Mouse (Mus musculus) stomach, embryonic 15.5 days (tissue): ENCODE data around the gene Fhl2. TPM values are rescaled to one million over a fixed set of nuclear protein-coding genes. Genes with fewer than 3 reads are reported as not detected.

ENCODE experiments used
- ATAC-seq: fragments of 200-750 bp; cut with Nextera tagmentation; 2 replicates; pipeline ENCODE4 v1.8.0; 2017; ENCODE audit warnings: low read depth, moderate number of reproducible peaks, moderate TSS enrichment; ENCODE audit not compliant: insufficient read depth, low FRiP score
- H3K27ac ChIP-seq: fragments of 300-500 bp; sonication (generic); 2 replicates; pipeline ENCODE4 v1.5.1; 2015; ENCODE audit warnings: mild to moderate bottlenecking, inconsistent platforms
- H3K27me3 ChIP-seq: fragments of 300-500 bp; sonication (generic); replicated peaks from 2 replicates; pipeline ENCODE4 v1.6.1; 2015; ENCODE audit warnings: inconsistent platforms
- H3K36me3 ChIP-seq: fragments of 300-500 bp; sonication (generic); 2 replicates; pipeline ENCODE4 v1.6.1; 2015; ENCODE audit warnings: inconsistent platforms
- H3K4me1 ChIP-seq: fragments of 300-500 bp; sonication (generic); 2 replicates; pipeline ENCODE4 v1.6.1; 2015; ENCODE audit warnings: inconsistent platforms
- H3K4me2 ChIP-seq: fragments of 300-500 bp; sonication (generic); 2 replicates; pipeline ENCODE4 v1.6.1; 2015; ENCODE audit warnings: mild to moderate bottlenecking, inconsistent platforms
- H3K4me3 ChIP-seq: fragments of 300-500 bp; sonication (generic); replicated peaks from 2 replicates; pipeline ENCODE4 v1.5.1; 2015; ENCODE audit warnings: inconsistent platforms
- H3K9ac ChIP-seq: fragments of 300-500 bp; sonication (generic); 2 replicates; pipeline ENCODE4 v1.6.1; 2015; ENCODE audit warnings: inconsistent platforms
- H3K9me3 ChIP-seq: fragments of 300-500 bp; sonication (generic); 2 replicates; pipeline ENCODE4 v1.6.1; 2016; ENCODE audit warnings: inconsistent platforms
- WGBS: fragments of 180-500 bp; shearing (Covaris S2); methylation state at CpG from one replicate; pipeline ENCODE4 v1.1.7; 2015; 5-methylcytosine and 5-hydroxymethylcytosine counted together
- polyA plus RNA-seq: library from polyadenylated mRNA; unstranded; fragments of >200 nt; fragmentation: Nextera tagmentation; extraction: Ambion mirVana; gene quantifications from 2 replicates; pipeline ENCODE4 v1.2.1, GENCODE M21; 2015

Fhl2 gene
- polyA plus RNA-seq, 1 experiment from 2014 or later: 72.1 TPM

DNA sequence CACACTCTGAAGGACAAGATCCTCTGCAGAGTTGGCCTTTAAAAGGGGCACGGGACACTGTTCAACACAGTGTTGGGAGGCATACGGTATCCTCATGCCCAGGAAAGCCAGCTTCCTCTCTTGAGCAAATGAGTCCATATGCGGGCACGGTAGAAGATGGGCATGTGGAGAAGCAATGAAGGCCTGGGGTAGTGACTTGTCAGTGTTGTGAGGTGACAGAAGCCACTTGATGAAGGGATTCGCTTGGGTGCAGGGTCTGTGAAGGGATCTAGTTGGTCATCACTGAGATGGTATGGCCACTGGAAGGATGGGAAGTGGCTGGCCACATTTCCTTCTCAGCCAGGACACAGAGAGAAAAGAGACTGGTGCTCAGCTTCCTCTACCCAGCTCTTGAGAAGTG, 32.2 kb downstream of the Fhl2 start:
- peaks cover 13% of the 10 kb centered on the region for H3K4me1 ChIP-seq
- no peak overlapping the region for H3K4me3 ChIP-seq
- ATAC-seq: no peak
- no peaks in the 10 kb centered on the region for H3K36me3 ChIP-seq
- H3K27ac ChIP-seq: no peak overlapping the region
- no peak overlapping the region for H3K4me2 ChIP-seq
- WGBS: 94% methylated on average over 5 of the region's 5 CpGs
- H3K27me3 ChIP-seq: no peaks in the 10 kb centered on the region
- H3K9me3 ChIP-seq: no peaks in the 10 kb centered on the region
- H3K9ac ChIP-seq: no peak overlapping the region

GRCm38 (mm10) chr1:43163467-43164418, 33.0 kb downstream of the Fhl2 start:
- Histone ChIP-seq H3K36me3 (no peaks in the 10 kb centered on the region), H3K27me3 (no peaks in the 10 kb centered on the region), H3K4me3 (peak overlapping the region; percentile 81), H3K4me2 (peak overlapping the region; percentile 79), H3K27ac (peak overlapping the region; percentile 87), H3K9ac (peak overlapping the region; percentile 90), H3K4me1 (peaks cover 13% of the 10 kb centered on the region), H3K9me3 (no peaks in the 10 kb centered on the region)
- peak; percentile 91 for ATAC-seq
- 4% methylated on average over 60 of the region's 61 CpGs for WGBS

- H3K27me3 ChIP-seq: no peaks in the 10 kb centered on the region
- peak overlapping the region; percentile 81 for H3K4me3 ChIP-seq
- H3K27ac ChIP-seq: peak overlapping the region; percentile 87
- H3K9me3 ChIP-seq: no peaks in the 10 kb centered on the region
- no peaks in the 10 kb centered on the region for H3K36me3 ChIP-seq
- peak overlapping the region; percentile 79 for H3K4me2 ChIP-seq
- H3K4me1 ChIP-seq: peaks cover 8% of the 10 kb centered on the region
- H3K9ac ChIP-seq: peak overlapping the region; percentile 90
- WGBS: under 1% methylated on average over 6 of the region's 6 CpGs
- 0 out of 2 replicates have a peak, but pooled peaks have one; percentile 7 for ATAC-seq
These were observed 33.7 kb downstream of the Fhl2 start for GRCm38 (mm10) chr1:43163084-43163466.

DNA sequence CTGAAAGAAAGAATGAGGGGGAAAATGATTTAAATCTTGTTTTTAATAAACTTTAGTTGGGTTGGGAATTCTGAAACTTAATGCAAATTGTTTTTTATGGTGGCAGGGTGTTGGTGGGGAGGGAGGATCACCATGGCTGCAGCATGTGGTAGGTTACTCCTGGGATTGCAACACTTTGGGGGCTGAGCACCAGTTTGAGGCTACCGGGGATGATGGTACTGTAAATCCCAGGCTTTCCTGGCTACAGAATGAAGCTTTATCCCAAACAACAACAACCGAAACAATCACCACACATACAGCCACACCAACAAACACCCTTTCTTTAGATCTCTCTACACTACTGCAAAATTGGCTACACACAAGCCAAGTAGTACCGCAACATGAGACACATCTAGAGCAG, 34.4 kb downstream of the Fhl2 start:
- 78% methylated on average over 3 of the region's 3 CpGs for WGBS
- Histone ChIP-seq H3K4me3 (peak overlapping the region; percentile 81), H3K9ac (peak overlapping the region; percentile 2; the same call in 1 of the 2 replicates), H3K9me3 (no peaks in the 10 kb centered on the region), H3K27ac (0 out of 2 replicates have a peak overlapping the region, but pooled peaks have one; percentile 87), H3K36me3 (peaks cover 5% of the 10 kb centered on the region; the same call in 1 of the 2 replicates), H3K4me1 (peaks cover 8% of the 10 kb centered on the region), H3K27me3 (no peaks in the 10 kb centered on the region), H3K4me2 (peak overlapping the region; percentile 79)
- no peak for ATAC-seq

- Histone ChIP-seq H3K9ac (no peak overlapping the region), H3K27me3 (no peaks in the 10 kb centered on the region), H3K27ac (peak overlapping the region; percentile 52), H3K9me3 (no peaks in the 10 kb centered on the region), H3K36me3 (peaks cover 9% of the 10 kb centered on the region; the same call in 1 of the 2 replicates), H3K4me1 (peaks cover 13% of the 10 kb centered on the region), H3K4me2 (peak overlapping the region; percentile 6; the same call in 1 of the 2 replicates), H3K4me3 (no peak overlapping the region)
- no peak for ATAC-seq
- WGBS: 30% methylated on average over 4 of the region's 4 CpGs
These were observed 37.4 kb downstream of the Fhl2 start for GRCm38 (mm10) chr1:43159429-43159828.

DNA sequence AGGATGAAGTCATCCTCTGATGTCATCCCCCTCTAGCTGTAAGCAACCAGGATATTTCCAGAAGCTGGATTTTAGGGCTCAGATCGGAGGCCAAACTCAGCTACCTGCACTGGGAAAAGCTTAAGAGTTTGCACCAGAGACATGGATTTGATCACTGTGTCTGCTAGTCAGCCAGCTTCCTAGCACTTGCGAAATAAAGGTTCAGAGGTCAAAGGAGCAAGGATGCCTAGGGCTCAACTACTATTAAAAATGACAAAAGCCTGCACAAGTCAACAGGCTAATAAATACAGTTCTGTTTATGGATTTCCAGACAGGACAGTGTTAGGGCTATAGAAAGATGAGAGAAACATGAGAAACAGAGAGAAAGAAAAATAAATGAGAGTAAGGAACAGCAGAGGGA, 38.9 kb downstream of the Fhl2 start:
- H3K4me2 ChIP-seq: no peak overlapping the region
- WGBS: 82% methylated on average over 2 of the region's 2 CpGs
- no peak overlapping the region for H3K4me3 ChIP-seq
- no peak overlapping the region for H3K27ac ChIP-seq
- peaks cover 21% of the 10 kb centered on the region for H3K4me1 ChIP-seq
- no peak for ATAC-seq
- H3K27me3 ChIP-seq: no peaks in the 10 kb centered on the region
- H3K9me3 ChIP-seq: no peaks in the 10 kb centered on the region
- H3K36me3 ChIP-seq: peaks cover 9% of the 10 kb centered on the region; the same call in 1 of the 2 replicates
- no peak overlapping the region for H3K9ac ChIP-seq

DNA sequence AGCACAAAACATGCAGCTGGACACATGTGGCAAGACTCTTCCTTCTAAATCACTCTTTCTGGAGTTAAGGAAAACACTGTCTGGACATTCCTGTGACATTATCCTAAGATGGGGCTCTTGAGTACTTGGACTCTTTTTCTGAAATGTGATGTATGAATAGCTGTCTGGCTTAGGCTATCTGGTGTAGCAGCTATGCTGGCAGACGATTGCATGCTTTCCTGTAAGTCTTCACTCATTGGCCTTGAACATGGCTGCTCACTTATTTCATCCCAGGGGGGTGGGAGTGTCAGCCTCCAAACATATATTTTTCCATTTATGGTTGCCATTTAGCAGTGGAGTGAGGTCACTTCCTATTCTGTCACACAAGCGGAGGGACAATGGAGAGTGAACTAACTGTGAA, 42.3 kb downstream of the Fhl2 start:
- 42% methylated on average over 2 of the region's 2 CpGs for WGBS
- Histone ChIP-seq H3K4me2 (no peak overlapping the region), H3K9ac (no peak overlapping the region), H3K4me3 (no peak overlapping the region), H3K27ac (peak overlapping the region; percentile 83), H3K4me1 (peaks cover 20% of the 10 kb centered on the region), H3K9me3 (no peaks in the 10 kb centered on the region), H3K27me3 (no peaks in the 10 kb centered on the region), H3K36me3 (peaks cover 11% of the 10 kb centered on the region; the same call in 1 of the 2 replicates)
- peak; percentile 40; the same call in 1 of the 2 replicates for ATAC-seq

DNA sequence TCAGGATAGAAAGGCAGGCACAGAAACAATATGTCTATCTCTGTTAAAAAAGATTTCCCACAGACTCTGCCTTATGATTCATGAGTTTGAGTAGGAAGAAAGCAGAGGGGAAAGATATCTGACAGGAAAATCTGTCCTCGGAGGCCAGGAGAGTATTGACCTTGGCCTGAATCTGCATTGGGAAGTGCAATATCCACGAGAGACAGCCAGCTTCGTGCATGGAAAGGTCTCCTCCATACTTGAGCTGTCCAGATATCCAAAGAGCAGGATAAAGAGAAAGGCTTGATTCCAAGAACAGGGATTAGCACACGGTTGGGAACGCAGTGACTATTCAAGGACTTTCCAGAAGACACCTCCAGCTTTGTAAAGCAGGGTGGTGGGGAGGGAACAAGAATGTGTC, 43.2 kb downstream of the Fhl2 start:
- no peak for ATAC-seq
- no peak overlapping the region for H3K4me3 ChIP-seq
- H3K36me3 ChIP-seq: peaks cover 15% of the 10 kb centered on the region; the same call in 1 of the 2 replicates
- H3K9ac ChIP-seq: no peak overlapping the region
- no peak overlapping the region for H3K4me2 ChIP-seq
- no peaks in the 10 kb centered on the region for H3K27me3 ChIP-seq
- WGBS: 56% methylated on average over 5 of the region's 5 CpGs
- peaks cover 20% of the 10 kb centered on the region for H3K4me1 ChIP-seq
- peak overlapping the region; percentile 83 for H3K27ac ChIP-seq
- no peaks in the 10 kb centered on the region for H3K9me3 ChIP-seq

- Histone ChIP-seq H3K4me2 (no peak overlapping the region), H3K9ac (no peak overlapping the region), H3K4me1 (peaks cover 20% of the 10 kb centered on the region), H3K9me3 (no peaks in the 10 kb centered on the region), H3K36me3 (peaks cover 12% of the 10 kb centered on the region; the same call in 1 of the 2 replicates), H3K27me3 (no peaks in the 10 kb centered on the region), H3K4me3 (no peak overlapping the region), H3K27ac (peak overlapping the region; percentile 83)
- WGBS: 54% methylated on average over 4 of the region's 4 CpGs
- peak; percentile 93 for ATAC-seq
These were observed 44.2 kb downstream of the Fhl2 start for GRCm38 (mm10) chr1:43152626-43153025.

DNA sequence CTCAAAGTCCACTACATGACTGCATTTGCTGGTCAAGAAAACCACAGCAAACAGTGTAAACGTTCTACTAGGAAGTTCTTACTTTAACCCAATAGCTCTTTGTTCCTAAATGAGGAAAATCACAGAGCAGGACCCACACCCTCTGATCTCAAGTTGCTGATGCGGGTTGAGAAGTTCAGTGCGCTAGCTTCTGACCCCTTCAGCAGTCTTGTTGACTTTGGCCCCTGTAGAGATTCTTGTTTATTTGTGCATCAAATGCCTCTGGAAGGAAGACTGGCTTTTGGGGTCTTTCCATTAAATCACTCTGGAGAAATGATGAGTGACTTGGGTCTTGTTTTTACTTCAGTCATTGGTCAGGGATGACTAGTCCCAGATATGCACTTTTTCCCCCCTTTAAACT, 46.6 kb downstream of the Fhl2 start:
- Histone ChIP-seq H3K9ac (no peak overlapping the region), H3K4me2 (no peak overlapping the region), H3K27ac (no peak overlapping the region), H3K4me3 (no peak overlapping the region), H3K27me3 (no peaks in the 10 kb centered on the region), H3K9me3 (no peaks in the 10 kb centered on the region), H3K4me1 (peaks cover 19% of the 10 kb centered on the region), H3K36me3 (peaks cover 7% of the 10 kb centered on the region; the same call in 1 of the 2 replicates)
- no peak for ATAC-seq
- WGBS: 49% methylated on average over 3 of the region's 3 CpGs

DNA sequence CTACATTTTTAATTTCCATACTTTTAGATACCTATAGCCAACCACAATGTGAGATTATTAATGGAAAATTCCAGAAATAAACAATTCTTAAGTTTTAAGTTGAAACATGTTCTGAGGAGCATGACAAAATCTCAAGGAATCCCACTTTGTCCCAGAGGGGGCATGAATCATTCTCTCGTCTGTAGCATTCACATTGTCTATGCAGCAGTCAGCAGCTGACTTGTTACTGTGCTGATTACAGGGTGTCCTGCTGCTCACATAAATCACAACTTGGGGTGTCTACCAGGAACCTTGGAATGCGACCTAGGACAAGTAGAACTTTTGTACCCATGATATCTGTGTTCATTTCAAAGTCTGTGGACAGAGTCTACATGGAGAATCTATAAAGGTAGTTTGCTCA, 49.3 kb downstream of the Fhl2 start:
- Histone ChIP-seq H3K27me3 (no peaks in the 10 kb centered on the region), H3K27ac (no peak overlapping the region), H3K36me3 (peaks cover 7% of the 10 kb centered on the region; the same call in 1 of the 2 replicates), H3K4me2 (no peak overlapping the region), H3K4me1 (peaks cover 7% of the 10 kb centered on the region), H3K9ac (no peak overlapping the region), H3K4me3 (no peak overlapping the region), H3K9me3 (no peaks in the 10 kb centered on the region)
- no peak for ATAC-seq
- WGBS: 59% methylated on average over 2 of the region's 2 CpGs

DNA sequence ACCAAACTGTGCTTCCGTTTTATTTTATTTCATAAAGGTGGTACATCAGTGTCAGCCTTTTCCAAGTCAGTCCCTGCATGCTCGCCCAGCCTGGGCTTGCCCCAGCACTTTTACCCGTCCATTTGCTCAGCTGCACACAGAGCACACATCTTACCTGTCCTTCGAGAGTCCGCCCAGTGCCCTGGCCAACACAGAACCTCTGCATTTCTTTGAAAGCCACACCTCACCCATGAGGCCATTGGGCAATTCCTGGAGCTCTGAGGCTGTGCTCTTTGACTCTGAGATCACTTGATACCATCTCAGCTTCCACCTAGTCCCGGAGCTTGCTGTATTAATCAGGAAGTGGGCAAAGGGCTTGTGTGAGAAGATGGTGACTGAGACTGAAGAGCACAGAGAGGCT, 51.4 kb downstream of the Fhl2 start:
- 66% methylated on average over 6 of the region's 6 CpGs for WGBS
- Histone ChIP-seq H3K27me3 (no peaks in the 10 kb centered on the region), H3K9me3 (no peaks in the 10 kb centered on the region), H3K4me3 (no peak overlapping the region), H3K27ac (peak overlapping the region; percentile 33; the same call in 1 of the 2 replicates), H3K9ac (no peak overlapping the region), H3K36me3 (peaks cover 9% of the 10 kb centered on the region; the same call in 1 of the 2 replicates), H3K4me2 (no peak overlapping the region), H3K4me1 (0 out of 2 replicates have a peak, but pooled peaks cover 9% of the 10 kb centered on the region)
- ATAC-seq: peak; percentile 60; the same call in 1 of the 2 replicates
